Mouse (Mus musculus): ENCODE results near the gene Ptgir.
"Not testable (repeated sequence)": the region's sequence is repeated elsewhere in the genome, so short reads cannot be mapped to it uniquely, and the experiment has no call there.

The Ptgir gene

DNA sequence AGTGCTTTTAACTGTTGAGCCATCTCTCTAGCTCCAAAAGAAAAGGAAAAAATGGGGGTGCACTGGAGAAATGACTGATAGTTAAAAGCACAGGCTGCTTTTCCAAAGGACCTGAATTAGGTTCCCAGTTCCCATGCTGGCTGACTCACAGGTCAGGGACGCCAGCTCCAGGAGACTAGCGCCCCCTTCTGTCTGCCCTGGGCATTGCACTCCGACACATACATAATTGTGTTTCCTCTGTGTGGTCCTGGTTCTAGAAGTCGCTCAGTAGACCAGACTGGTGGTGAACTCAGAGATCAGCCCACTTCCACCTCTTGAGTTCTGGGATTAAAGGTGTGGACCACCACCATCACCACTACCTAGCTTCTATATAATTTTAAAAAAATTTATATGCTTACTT, 31.0 kb downstream of the Ptgir start:
- CTCF ChIA-PET = no interaction called here

DNA sequence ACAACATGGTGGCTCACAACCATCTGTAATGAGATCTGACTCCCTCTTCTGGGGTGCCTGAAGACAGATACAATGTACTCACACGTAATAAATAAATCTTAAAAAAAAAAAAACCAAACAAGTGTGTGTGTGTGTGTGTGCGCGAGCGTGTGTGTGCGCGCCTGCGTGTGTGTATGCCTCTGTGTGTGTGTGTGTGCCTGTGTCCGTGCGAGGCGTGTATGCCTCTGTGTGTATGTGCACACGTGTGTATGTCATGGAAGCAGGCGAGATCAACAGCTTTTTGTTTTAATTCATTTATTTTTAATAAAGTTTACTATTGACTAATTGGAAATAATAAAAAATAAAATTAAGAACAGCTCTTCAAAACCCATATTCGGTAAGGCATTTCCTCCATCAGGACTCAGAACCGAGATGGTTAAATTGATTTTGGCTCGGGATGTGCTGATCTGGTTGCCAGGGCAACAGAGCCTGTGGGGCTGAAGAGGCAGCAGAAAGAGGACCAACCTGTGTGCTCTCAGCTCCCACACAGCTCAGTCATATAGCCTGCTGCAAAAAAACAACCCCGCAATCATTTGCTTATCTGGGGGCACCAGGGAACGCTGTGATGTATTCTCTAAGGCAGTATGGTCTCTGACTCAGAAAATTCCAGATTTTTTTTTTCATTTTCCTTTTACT, 32.0 kb downstream of the Ptgir start:
- CTCF ChIA-PET = interaction anchor here (0.6 kb wide), 1 partner anchor 207 kb away, joined by 3 read pairs; no protein-coding TSS in a partner anchor

DNA sequence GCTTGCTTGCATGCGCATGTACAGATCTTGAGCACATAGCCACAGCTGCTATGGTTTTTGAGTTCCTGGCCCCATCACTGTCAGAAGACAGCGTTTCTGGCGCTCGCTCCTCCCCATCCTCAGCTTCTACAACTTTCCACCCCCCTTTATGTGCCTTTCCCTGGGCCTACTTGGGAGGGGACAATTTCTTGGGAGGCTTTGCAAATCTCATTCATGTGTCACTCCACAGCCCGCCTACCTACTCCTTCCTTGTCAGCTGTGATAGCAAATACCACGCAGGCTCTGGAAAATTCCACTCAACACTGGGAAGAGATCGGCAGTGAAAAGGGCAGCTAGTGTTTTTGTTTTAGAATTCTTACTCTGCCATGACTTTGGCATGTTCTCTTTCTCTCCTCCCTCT, 34.0 kb downstream of the Ptgir start:
- CTCF ChIA-PET = interaction anchor here (0.7 kb wide), 1 partner anchor 59 kb away, joined by 4 read pairs; no protein-coding TSS in a partner anchor

DNA sequence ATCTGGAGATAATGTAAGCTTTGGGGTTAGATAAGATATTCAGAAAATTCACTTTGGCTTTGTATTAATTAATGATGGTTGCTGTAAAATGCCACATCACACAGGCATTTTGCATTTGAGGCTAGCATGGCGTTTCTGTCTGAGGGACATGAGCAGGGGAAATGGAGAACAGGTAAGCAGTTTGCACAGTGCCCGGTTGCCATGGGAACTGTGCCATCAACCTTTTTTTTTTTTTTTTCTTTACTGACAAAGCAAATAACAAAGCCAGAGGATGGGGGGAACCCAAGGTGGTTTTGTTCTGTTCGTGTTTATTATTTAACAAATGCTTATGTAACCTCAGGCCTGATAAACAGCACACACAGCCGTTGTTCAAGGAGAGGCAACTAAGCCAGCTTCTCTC, 36.6 kb downstream of the Ptgir start:
- CTCF ChIA-PET = no interaction called here

DNA sequence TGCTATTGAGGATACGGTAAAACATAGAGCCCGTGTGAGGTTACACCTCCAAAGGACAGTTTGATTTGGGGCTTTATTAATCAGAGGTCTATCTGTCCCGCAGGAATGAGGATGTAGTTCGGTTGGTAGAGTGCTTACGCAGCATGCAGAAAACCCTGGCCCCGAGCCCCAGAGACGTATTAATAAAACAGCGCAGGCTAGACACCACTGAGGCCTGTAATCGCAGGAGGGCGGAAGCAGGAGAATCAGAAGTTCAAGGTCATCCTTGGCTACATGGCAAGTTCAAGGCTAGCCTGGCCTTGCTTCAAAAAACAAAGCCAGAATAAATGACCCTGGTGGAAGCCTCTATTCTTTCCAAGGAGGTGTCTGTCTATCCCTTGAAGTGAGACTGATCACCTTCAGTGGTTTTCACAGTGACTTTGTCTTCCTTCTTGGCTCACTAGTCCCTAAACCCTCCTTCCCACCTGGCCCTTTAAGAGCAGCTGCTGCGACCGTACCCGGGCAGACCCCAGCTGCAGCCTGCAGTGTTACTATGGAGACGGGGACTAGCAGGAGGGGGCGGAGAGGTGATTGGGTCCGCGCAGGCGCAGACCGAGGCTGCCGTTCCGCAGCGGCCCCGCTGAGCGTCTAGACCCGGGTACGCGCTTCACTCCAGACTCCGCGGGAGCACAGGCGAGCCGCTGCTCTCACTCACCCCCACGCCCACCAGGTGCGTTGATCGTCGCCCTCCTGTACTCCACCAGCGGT, 37.9 kb downstream of the Ptgir start, which contains the start of gene Pnmal2:
TSS of gene Pnmal2 (plus strand) at position 622 of the 747 bp plus-strand sequence.
- CTCF ChIA-PET = no interaction called here

DNA sequence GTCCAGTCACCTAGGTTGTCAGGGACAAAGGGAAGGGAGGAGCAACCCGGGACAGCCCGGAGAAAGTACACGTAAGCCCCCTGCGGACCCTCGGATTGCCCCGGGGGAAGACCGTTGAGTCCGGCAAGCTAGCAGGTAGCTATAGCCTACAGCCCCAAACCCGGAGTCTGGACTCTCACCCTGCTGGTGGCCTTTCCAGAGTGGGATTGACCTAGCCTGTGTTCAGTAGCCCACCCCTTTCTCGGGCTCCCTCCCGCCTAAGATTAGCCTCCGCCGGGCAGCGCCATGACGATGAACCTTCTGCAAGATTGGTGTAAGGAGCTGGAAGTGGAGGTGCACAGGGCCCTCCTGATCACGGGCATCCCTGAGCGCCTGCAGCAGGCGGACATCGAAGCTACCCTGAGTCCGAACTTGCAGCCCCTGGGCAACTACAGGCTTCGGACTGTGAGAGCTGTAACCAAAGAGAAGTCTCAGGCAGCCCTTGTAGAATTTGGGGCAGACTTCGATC, 38.6 kb downstream of the Ptgir start:
- CTCF ChIA-PET = no interaction called here

DNA sequence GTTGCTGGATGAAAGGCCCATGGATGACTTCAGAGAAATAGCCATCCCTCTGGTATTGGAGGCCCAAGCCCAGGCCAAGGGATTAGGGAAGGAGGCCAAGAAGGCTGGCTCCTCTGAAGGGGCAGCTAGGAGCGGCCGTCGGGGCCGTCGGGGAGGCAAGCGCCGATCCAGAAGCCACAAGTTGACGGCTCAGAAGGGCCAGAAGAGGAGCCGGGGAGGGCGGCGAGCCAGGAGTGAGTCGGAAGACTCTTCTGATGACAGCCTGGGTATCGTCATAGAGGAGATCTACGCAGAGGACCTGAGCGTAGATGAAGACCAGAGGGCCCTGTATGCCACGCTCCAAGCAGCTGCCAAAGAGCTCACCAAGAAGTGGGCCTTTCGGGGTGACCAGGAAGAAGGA, 39.1 kb downstream of the Ptgir start:
- CTCF ChIA-PET = no interaction called here

DNA sequence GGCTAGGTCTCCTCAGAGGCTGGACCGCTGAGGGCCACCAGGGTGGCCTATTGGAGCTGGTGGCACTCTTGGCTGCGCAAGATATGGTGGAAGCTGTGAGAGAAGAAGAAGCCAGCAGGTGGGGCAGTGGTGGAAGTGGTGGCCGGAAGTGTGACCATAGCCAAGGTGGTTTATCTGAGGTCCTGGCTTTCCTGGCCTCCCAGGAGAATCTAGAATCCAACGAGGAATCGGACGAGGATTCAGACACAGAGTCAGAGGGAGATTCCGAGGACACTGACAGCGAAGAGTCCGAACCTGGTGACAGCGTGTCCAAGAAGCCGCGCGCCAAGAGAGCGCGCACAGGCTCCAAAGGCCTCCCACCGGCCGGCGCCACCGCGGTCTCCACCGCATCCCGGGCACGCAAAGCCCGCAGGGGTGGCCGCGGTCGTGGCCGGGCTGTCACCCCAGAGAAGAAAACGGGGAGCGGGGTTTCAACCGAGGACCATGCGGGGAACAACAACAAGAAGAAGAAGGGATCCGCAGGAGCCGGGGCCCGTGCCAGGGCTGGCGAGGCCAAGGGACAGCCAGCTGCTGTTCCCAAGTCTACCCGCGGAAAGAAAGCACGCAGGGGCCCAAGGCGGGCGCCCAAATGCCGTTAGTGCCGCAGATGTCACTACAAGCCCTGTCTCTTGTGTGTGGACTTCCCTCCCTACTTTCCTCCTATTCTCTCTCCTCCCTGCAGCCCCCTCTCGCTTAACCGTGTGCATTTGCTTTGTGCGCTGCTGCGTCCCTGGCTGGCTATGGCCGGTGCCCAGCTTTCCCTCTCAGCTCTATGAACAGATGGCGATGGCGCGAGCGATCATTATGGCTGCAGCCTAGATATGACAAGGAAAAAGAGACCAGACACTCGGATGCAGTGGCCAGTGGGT, 40.4 kb downstream of the Ptgir start:
- CTCF ChIA-PET = no interaction called here

DNA sequence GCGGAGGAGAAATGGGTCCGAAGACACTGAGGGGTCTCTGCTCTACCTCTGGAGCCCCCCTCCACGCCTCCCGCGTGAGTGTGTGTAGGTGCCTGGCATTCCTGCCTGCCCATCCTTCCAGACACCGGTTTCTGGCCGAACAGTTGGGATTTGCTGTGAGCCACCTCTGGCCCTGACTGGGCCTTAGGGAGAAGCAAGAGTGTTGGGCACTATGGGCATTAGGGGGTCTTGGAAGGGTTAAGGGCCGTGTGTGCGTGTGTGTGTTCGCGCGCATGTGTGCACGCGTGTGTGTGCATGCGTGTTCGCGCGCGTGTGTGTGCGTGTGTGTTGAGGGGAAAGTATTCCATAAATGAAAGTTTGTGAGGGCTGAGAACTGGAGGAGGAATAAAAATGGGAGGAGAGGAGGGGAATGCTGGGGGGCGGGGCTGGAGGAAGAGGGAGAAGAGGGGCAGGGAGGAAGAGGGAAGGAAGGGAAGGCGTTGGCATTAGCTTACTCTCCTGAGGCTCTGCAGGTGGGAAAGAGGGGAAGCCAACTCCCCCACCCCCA, 41.1 kb downstream of the Ptgir start:
- CTCF ChIA-PET = no interaction called here

DNA sequence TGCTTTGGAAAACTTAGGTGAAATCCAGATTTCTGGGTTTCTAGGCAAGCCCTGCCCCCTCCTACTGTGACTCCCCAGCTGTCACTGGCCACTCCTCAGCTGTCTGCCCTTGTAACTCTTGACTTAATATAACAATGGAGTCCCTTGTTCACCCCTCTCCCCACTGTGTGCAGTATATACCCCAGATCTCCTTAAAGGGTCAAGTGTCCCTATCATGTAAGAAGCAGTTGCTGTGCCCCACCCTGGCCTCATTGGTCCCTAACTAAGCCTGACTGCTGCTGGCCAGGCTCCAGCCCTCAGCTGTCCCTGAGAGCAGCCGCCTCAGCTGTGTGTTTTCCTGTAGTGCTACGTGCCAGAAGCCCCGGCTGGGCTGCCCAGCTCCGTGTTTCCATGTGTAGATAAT, 41.7 kb downstream of the Ptgir start:
- CTCF ChIA-PET = interaction anchor here (0.5 kb wide), 1 partner anchor 105 kb away, joined by 3 read pairs; no protein-coding TSS in a partner anchor

DNA sequence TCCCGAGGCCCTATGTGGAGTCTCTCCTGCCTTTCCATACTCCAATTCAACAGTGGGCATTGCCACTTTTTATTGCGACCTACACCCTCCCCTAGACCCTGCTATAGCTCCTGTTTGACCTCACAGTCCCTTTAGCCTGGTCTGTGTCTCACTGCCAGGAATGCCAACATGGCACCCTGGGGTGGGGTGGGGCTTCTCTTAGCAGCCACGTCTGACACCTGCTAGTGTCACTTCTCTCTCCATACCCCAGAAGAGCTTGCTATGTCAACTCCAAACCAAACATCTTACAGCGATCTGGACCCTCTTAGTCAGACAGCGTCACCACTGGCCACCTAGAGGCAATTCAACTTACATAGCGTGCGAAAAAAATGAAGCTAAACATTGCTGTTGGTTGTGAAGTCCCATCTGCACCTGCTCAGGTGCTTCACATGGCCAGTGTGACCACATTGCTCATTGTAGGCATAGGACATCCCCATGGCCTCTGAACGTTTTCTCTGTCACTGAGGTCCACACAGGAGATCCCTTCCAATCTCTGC, 42.7 kb downstream of the Ptgir start:
- CTCF ChIA-PET = interaction anchor here (0.6 to 1.1 kb wide), 2 partner anchors 49 to 209 kb away, joined by 4 to 5 read pairs; no protein-coding TSS in a partner anchor

DNA sequence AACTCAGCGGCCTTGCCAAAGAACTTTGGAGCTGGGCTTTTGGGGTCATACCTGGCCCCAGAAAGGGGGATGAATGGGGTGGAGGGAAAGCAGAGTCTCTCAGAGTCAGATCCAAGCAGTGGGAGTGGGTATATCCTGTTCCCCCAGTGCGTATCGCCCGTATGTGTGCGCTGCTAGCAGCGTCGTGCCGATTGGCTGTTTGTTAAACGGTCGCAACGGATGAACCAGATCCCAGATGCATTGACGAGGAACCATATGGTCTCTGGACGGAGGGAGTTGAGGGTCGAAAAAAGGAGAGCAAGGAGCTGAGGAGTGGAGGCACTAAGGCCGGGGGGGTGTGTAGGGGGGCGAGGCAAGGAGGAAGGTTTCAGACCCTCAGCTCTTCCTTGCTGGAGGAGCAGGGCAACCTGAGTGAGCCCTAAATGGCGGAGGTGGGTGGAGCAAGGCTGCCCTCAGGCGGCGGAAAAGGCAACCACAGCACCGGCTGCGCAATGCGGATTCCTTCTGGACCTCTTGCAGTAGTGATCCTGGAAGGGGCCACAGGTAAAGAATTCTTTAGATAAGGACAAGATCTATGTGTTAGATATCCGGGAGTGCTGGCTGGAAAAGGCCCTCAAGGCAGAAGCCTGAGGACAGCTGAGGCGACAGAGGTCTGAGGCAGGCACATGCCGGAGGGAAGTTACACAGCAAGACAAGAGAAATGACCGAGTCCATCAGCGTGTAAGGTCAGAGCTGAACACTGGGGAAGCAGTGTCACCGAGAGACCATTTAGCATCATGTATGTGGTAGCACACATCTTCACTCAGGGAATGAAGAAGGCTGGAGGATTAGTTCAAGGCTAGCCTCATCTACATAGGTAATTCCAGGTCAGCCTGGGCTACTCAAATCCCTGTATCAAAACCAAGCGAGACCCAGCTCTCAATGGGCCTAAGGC, 43.9 kb downstream of the Ptgir start:
- CTCF ChIA-PET = interaction anchor here (1.1 to 1.8 kb wide), 2 partner anchors 50 to 210 kb away, joined by 5 to 6 read pairs; no protein-coding TSS in a partner anchor

DNA sequence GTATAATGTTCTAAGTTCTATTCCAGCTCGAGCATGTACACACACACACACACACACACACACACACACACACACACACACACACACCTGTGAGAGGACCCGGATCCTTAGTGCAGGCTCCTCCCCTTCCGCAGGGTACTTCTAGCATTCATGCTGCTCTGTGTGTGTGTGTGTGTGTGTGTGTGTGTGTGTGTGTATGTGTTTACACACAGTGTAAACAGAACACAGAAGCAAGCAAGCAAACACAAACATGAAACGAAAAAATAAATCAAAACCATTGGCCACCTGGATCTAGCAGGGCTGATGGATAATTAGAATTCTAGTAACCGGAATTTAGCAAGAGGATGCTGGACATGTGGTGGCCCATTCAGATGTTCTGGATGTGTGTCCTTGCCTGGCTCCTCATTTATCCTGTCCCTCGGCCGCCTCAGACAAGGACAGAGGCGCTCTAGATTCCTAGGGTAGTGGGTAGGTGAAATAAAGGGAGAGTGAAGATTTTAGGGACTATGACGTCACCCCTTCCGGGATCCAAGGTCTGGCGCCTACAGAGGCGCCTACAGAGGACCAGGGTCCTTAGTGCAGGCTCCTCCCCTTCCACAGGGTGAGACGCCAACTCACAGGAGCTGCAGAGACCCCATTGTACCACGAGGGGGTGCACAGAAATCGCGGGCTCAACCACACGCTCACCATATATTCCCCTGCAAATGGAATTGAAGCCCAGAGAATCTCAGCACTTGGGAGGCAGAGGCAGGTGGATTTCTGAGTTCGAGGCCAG, 44.8 kb downstream of the Ptgir start:
- CTCF ChIA-PET = interaction anchor here (1.8 kb wide), 1 partner anchor 49 kb away, joined by 6 read pairs; no protein-coding TSS in a partner anchor

DNA sequence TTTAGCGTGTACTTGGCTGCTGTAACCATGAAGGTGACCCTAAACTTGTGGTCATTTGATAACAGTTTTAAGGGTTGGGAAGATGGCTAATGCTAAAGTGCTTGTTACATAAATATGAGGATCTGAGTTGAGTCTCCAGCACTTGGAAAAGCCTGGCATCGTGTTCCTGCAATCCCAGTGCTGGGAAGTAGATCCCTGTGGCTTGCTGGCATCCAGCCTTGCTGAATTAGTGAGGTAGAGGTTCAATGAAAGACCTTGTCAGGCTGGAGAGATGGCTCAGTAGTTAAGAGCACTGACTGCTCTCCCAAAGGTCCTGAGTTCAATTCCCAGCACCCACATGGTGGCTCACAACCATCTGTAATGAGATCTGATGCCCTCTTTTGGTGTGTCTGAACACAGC, 47.5 kb downstream of the Ptgir start:
- CTCF ChIA-PET = not testable (repeated sequence)

DNA sequence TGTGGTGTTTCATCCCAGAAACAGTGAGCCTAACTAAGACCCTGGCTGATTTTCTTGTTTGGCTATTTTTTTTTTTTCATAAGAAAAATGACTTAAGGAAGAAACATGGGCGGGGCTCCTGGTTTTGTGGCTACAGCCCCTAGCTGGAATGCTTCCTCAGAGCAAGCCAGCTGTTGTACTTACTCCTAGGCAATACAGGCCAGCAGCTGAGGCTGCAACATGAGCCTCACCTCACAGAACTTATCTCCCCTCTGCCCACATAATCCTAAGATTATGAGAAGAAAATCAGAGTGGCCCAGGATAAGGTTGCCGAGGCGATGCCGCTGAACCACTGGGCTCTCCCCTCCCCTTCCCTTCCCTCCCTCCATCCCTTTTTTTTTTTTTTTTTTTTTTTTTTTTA, 49.4 kb downstream of the Ptgir start:
- CTCF ChIA-PET = interaction anchor here (0.6 kb wide), 1 partner anchor 1887 kb away, joined by 3 read pairs; no protein-coding TSS in a partner anchor

DNA sequence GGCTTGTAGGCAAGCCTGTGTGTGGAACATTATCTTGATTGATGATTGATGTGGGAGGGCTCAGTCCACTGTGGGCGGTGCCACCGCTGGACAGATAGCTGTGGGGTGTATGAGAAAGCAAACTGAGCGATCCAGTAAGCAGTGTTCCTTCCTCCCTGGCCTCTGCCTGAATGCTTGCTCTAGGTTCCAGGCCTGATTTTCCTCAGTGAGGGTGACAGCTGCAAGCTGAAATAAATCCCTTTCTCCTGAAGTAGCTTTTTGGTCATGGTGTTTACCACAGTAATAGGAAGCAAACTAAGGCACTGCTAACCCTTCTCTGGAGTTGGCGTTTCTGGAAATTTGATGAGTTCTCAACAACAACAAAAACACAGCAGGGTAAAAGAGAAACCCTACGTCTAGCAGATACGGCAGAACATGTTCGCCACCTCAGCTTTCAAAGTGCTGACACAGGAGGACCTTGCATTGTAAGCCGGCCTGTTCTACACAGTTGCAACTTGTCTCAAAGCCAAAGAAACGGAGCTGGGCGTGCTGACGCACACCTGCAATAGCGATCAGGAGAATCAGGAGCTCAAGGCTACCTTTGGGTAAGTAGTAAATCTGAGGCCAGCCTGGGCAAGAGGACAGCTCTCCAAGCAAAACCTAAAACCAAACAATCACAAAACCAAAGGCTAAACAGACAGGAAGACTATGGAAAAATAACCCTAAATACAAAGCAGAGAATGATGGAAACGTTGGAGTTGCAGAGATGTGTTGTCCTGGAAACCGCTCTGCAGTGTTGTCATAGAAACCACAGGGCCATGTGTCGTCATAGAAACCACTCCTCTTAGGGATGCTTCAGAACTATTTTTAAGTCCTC, 50.3 kb downstream of the Ptgir start:
- CTCF ChIA-PET = interaction anchor here (0.6 kb wide), 1 partner anchor 1886 kb away, joined by 3 read pairs; no protein-coding TSS in a partner anchor

DNA sequence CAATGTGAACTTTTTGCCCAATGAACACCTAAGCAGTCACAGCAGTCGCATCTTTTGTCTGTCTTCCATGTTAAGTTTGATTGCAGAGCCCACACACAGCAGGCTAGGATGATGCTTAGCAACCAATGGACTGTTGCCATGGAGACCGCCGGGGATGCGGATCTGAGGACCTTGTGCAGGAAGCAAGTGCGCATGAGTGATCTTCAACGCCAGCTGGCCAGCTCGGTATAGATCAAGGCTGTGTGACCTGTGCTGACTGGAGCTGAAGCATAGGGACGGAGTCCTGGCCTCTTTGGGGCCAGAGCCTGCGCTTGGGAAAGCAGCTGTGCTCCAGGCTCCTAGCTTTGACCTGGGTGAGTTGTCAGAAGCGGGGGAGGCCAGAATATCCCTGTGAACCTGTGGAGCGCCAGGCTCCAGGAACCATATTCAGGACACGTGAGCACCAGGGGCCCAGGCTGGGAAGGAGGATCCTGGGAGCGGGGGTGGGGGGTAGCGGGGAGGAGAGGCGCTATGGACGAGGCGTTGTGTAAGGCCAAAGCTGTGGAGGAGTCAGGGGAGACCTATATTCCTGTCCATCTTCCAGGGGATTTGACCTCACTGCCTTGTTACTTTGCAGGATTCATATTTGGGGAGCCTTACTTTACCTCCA, 53.4 kb downstream of the Ptgir start, which contains the start of gene Pnmal1:
TSS of gene Pnmal1 (plus strand) at position 141 of the 649 bp plus-strand sequence.
- CTCF ChIA-PET = no interaction called here

All from spleen, embryonic (tissue).